Mouse (Mus musculus) CD8-positive naive resting alpha-beta T cell, adult 2 months (primary cell): ENCODE measurements around the gene Ptgr1.
A peak's percentile ranks its signal among the peaks of the same experiment; 100 is the strongest.

Experiments used
- DNase-seq, 2 experiments: peaks; one replicate each; pipeline ENCODE4 v3.0.0; 2022; ENCODE audit warnings: low read depth in 2 of 2, low spot score in 2 of 2

Gene Ptgr1

DNA sequence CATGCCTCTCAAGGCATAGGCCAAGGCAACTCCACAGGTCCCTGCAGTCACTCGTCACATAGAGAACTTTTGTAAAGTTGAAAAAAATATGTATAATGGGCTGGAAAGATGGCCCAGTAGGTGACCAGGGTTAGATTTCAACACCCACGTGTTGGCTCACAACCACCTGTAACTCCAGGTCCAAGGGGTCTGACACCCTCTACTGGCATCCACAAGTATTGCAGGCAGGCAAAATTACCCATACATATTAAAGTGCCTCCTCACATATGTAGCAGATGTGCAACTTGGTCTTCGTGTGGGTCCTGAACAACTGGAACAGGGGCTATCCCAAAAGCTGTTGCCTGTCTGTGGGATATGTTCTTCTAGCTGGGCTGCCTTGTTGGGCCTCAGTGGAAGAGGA is 59.3 kb downstream of the Ptgr1 start:
- peak in 1 of 2 experiments; percentile 12 for DNase-seq

DNA sequence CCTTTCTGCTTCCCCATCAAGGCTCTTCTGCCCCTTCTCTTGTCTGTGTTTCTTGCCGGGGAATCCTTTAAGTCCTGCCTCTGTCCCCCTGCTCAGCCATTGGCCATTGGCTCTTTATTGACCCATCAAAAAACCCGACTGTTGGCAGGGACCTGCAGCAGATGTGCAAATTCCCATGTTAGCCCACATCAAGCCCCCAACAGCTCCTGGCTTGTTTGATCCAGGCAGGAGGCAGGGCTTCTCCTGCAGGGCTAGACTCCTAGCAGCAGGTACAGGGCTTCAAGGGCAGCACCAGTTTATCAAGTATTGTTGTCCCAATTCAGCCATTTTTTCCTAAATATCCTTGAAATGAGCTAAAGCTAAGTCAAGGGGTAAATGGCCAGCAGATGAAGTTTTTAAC is 60.8 kb downstream of the Ptgr1 start:
- no peak for DNase-seq

DNA sequence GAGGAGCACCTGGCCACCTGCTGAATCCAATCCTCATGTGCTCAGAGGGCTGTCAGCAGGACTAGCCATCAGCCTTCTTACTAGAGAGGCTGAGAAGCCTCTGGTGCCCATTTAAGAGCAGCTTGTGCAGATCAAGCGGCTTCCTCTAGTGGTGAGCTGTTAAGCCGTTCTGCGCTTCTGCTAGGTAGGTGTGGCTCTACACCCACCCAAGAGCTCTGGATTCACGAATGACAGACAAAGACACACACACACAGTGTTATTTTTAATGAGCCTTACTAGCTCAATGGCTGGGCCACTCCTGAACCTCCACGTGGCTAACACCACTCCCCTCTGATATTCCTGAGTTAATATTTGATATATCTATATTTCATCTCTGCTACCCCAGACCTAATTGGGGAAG is 61.3 kb downstream of the Ptgr1 start:
- no peak for DNase-seq

DNA sequence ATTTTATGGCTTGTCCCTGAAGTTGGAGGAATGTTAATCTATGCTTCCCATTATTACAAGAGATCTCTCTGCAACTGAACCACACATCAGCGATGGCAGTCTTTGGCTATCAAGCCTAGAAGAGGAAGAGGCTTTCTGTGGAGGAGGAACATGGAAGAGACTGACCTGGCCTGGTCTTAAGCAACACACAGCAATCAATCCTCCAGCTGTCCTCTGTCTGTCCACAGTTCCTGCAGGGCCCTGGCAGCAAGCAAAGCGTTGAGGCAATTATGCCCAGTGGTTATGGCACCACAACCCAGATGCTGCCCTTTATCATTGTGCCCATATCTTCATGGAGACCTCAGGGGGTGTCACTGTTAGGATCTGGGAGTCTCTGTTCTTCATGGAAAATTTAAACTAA is 63.0 kb downstream of the Ptgr1 start:
- no peak for DNase-seq
